Mouse (Mus musculus) bone marrow macrophage, adult 2 months (primary cell): Measurements from ENCODE around the gene Sctr.

Experiments used
- CTCF ChIP-seq: IDR thresholded peaks from 2 replicates; pipeline ENCODE4 v1.5.1; 2012; ENCODE audit warnings: low read depth, mild to moderate bottlenecking, low read length, moderate library complexity
- POLR2A ChIP-seq: IDR thresholded peaks from 2 replicates; pipeline ENCODE4 v1.6.1; 2012; ENCODE audit warnings: mild to moderate bottlenecking, low read depth, low read length, borderline replicate concordance

GRCm38 (mm10) chr1:120077746-120078410 is 71.2 kb downstream of the Sctr start:
- TF ChIP-seq CTCF (no peak), POLR2A (no peak)
